Mouse (Mus musculus): ENCODE results near the gene Slc16a14. TPM values are rescaled to one million over a fixed set of nuclear protein-coding genes. Genes with fewer than 3 reads are reported as not detected.

The Slc16a14 gene
- polyA plus RNA-seq, 1 experiment from 2014 or later: 0.05 TPM

- no peak overlapping the region for H3K27ac ChIP-seq (replicated peaks; ENCODE audit: low read depth, low read length)
- no peaks in the 10 kb centered on the region for H3K4me1 ChIP-seq (ENCODE audit: control insufficient read depth, insufficient read depth, low read length)
- H3K4me2 ChIP-seq (ENCODE audit: low read depth, severe bottlenecking): no peak overlapping the region
- no peaks in the 10 kb centered on the region for H3K36me3 ChIP-seq (ENCODE audit: control insufficient read depth, insufficient read depth, low read length)
- 46% methylated on average over 2 of the region's 2 CpGs for WGBS
- H3K4me3 ChIP-seq (ENCODE audit: low read depth, low read length): no peak overlapping the region
- H3K9me3 ChIP-seq (ENCODE audit: control insufficient read depth, low read length): no peaks in the 10 kb centered on the region
- DNase-seq (ENCODE audit: low spot score) (no peak), ATAC-seq (ENCODE audit: insufficient number of reproducible peaks, low FRiP score, low TSS enrichment, low read depth) (no peak)
- H3K27me3 ChIP-seq (ENCODE audit: control insufficient read depth, insufficient read depth, low read length): no peaks in the 10 kb centered on the region
- no peak overlapping the region for H3K9ac ChIP-seq (ENCODE audit: low read length)
Measured at GRCm38 (mm10) chr1:84882066-84882532, 52.8 kb downstream of the Slc16a14 start.

DNA sequence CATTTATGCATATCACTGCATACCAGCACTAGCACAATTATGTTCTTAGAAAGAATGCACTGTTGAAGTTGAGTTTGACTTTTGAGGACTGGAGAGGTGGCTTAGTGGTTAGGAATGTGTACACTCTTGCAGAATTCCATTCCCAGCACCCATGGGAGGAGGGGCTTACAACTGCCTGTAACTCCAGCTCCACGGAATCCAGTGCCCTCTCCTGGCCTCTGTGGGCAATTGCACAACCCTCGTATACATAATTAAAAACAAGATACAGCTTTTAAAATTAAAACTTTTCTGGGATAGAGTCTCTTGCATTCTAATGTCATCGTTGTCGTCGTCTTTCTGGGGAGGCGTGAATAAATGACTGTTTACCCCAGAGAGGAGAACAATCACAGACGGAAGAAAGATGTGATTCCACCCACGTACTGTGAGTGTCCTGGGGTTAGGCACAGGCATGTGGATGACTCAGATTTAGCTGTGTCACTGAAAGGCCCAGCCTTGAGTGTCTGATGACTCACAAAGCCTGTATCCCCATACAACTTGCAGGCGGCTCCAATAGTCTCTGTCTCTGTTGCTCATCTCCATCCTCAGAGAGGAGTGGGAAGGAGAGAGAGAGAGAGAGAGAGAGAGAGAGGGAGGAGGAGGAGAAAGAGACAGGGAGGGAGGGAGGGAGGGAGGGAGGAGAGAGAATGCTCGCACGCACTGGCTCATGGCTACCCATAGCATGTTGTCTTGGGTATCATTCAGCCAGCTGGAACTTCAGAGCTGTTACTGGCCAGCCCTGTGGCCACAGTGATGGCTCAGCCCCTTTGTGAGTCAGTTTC is 53.5 kb downstream of the Slc16a14 start:
- WGBS: 67% methylated on average over 11 of the region's 11 CpGs

DNA sequence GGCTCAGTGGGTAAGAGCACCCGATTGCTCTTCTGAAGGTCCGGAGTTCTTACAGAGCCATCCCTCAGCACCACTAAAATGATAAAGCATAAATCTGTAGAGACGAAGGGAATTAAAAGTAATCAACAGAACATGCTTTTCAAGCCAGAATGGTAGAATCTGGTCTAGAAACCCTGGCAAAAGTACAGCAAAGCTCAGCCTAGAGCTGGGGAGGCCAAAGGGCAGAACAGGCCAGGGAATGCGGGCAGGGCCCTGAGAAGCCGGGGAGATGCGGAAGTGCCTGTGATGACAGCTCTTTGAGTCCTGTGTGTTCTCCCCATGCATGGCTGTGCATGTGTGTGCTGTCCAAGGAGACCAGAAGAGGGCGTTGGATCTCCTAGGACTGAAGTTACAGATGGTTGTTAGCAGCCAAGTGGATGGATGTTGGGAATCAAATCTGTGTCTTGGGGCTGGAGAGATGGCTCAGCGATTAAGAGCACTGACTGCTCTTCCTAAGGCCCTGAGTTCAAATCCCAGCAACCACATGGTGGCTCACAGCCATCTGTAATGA is 55.3 kb downstream of the Slc16a14 start:
- WGBS: 90% methylated on average over 8 of the region's 8 CpGs
- no peaks in the 10 kb centered on the region for H3K4me1 ChIP-seq (ENCODE audit: control insufficient read depth, insufficient read depth, low read length)

More for the DNA sequence above, 53.5 kb downstream of the Slc16a14 start:
- H3K9ac ChIP-seq (ENCODE audit: low read length): no peak overlapping the region
- H3K9me3 ChIP-seq (ENCODE audit: control insufficient read depth, low read length): no peaks in the 10 kb centered on the region
- H3K27me3 ChIP-seq (ENCODE audit: control insufficient read depth, insufficient read depth, low read length): no peaks in the 10 kb centered on the region
- H3K4me2 ChIP-seq (ENCODE audit: low read depth, severe bottlenecking): no peak overlapping the region
- no peaks in the 10 kb centered on the region for H3K4me1 ChIP-seq (ENCODE audit: control insufficient read depth, insufficient read depth, low read length)
- no peaks in the 10 kb centered on the region for H3K36me3 ChIP-seq (ENCODE audit: control insufficient read depth, insufficient read depth, low read length)
- no peak overlapping the region for H3K4me3 ChIP-seq (ENCODE audit: low read depth, low read length)
- no peak overlapping the region for H3K27ac ChIP-seq (replicated peaks; ENCODE audit: low read depth, low read length)
- no peak for DNase-seq (ENCODE audit: low spot score)
- no peak for ATAC-seq (ENCODE audit: insufficient number of reproducible peaks, low FRiP score, low TSS enrichment, low read depth)

GRCm38 (mm10) chr1:84877590-84877989 is 57.3 kb downstream of the Slc16a14 start:
- no peak overlapping the region for H3K9ac ChIP-seq (ENCODE audit: low read length)
- no peak overlapping the region for H3K4me2 ChIP-seq (ENCODE audit: low read depth, severe bottlenecking)
- WGBS: 91% methylated on average over 2 of the region's 2 CpGs
- no peak overlapping the region for H3K4me3 ChIP-seq (ENCODE audit: low read depth, low read length)
- ATAC-seq (ENCODE audit: insufficient number of reproducible peaks, low FRiP score, low TSS enrichment, low read depth) (no peak), DNase-seq (ENCODE audit: low spot score) (no peak)
- no peaks in the 10 kb centered on the region for H3K27me3 ChIP-seq (ENCODE audit: control insufficient read depth, insufficient read depth, low read length)
- no peaks in the 10 kb centered on the region for H3K4me1 ChIP-seq (ENCODE audit: control insufficient read depth, insufficient read depth, low read length)
- no peak overlapping the region for H3K27ac ChIP-seq (replicated peaks; ENCODE audit: low read depth, low read length)
- H3K9me3 ChIP-seq (ENCODE audit: control insufficient read depth, low read length): no peaks in the 10 kb centered on the region
- H3K36me3 ChIP-seq (ENCODE audit: control insufficient read depth, insufficient read depth, low read length): no peaks in the 10 kb centered on the region

More for the DNA sequence above, 55.3 kb downstream of the Slc16a14 start:
- no peaks in the 10 kb centered on the region for H3K9me3 ChIP-seq (ENCODE audit: control insufficient read depth, low read length)
- no peaks in the 10 kb centered on the region for H3K36me3 ChIP-seq (ENCODE audit: control insufficient read depth, insufficient read depth, low read length)
- no peak overlapping the region for H3K27ac ChIP-seq (replicated peaks; ENCODE audit: low read depth, low read length)
- no peak overlapping the region for H3K9ac ChIP-seq (ENCODE audit: low read length)
- DNase-seq (ENCODE audit: low spot score) (no peak), ATAC-seq (ENCODE audit: insufficient number of reproducible peaks, low FRiP score, low TSS enrichment, low read depth) (no peak)
- no peaks in the 10 kb centered on the region for H3K27me3 ChIP-seq (ENCODE audit: control insufficient read depth, insufficient read depth, low read length)
- H3K4me3 ChIP-seq (ENCODE audit: low read depth, low read length): no peak overlapping the region
- no peak overlapping the region for H3K4me2 ChIP-seq (ENCODE audit: low read depth, severe bottlenecking)

DNA sequence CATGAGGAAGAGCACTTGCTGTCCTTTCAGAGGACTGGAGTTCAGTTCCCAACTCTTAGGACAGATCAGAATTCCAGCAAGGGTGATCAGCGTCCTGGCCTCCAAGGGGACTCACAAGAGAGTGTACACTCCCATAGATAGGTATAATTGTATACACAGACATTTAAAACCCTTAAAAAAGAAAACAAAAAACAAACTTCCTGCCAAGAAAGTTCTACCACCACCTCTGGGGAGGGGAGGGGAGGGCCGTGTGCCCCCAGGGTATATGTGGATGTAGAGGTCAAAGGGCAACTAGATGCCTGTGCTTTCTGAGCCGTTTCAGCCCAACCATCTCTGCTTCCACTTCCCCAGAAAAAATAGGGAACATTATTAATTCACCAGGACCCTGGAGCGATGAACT is 62.0 kb downstream of the Slc16a14 start:
- Histone ChIP-seq H3K4me1 (ENCODE audit: control insufficient read depth, insufficient read depth, low read length) (no peaks in the 10 kb centered on the region), H3K9me3 (ENCODE audit: control insufficient read depth, low read length) (no peaks in the 10 kb centered on the region), H3K9ac (ENCODE audit: low read length) (no peak overlapping the region), H3K4me3 (ENCODE audit: low read depth, low read length) (no peak overlapping the region), H3K4me2 (ENCODE audit: low read depth, severe bottlenecking) (no peak overlapping the region), H3K36me3 (ENCODE audit: control insufficient read depth, insufficient read depth, low read length) (no peaks in the 10 kb centered on the region), H3K27ac (replicated peaks; ENCODE audit: low read depth, low read length) (no peak overlapping the region), H3K27me3 (ENCODE audit: control insufficient read depth, insufficient read depth, low read length) (no peaks in the 10 kb centered on the region)
- ATAC-seq (ENCODE audit: insufficient number of reproducible peaks, low FRiP score, low TSS enrichment, low read depth): no peak
- 60% methylated on average over 4 of the region's 4 CpGs for WGBS
- DNase-seq (ENCODE audit: low spot score): no peak

DNA sequence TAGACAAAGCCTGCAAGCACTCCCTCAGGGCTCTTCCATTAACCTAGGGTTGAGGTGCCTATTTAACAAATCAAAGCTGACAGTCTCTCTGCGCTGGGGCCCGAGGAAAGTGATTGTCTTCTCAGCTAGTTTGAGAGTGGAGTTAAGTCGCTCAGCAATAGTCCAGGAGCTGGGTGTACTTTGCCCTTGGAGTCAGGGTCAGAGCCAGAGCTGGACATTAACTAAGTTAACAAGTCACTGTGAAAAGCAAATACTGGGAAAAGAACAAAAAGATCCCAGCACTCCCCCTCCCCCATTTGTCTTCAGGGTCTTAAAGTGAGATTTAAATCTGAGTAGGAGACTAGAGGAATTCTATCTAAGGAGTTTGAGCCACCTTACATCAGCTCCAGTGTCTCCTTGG is 62.8 kb downstream of the Slc16a14 start:
- Histone ChIP-seq H3K9ac (ENCODE audit: low read length) (no peak overlapping the region), H3K36me3 (ENCODE audit: control insufficient read depth, insufficient read depth, low read length) (no peaks in the 10 kb centered on the region), H3K4me3 (ENCODE audit: low read depth, low read length) (no peak overlapping the region), H3K4me2 (ENCODE audit: low read depth, severe bottlenecking) (no peak overlapping the region), H3K27ac (replicated peaks; ENCODE audit: low read depth, low read length) (no peak overlapping the region), H3K9me3 (ENCODE audit: control insufficient read depth, low read length) (no peaks in the 10 kb centered on the region), H3K4me1 (ENCODE audit: control insufficient read depth, insufficient read depth, low read length) (no peaks in the 10 kb centered on the region), H3K27me3 (ENCODE audit: control insufficient read depth, insufficient read depth, low read length) (no peaks in the 10 kb centered on the region)
- WGBS: 23% methylated on average over 3 of the region's 3 CpGs
- DNase-seq (ENCODE audit: low spot score) (no peak), ATAC-seq (ENCODE audit: insufficient number of reproducible peaks, low FRiP score, low TSS enrichment, low read depth) (no peak)

DNA sequence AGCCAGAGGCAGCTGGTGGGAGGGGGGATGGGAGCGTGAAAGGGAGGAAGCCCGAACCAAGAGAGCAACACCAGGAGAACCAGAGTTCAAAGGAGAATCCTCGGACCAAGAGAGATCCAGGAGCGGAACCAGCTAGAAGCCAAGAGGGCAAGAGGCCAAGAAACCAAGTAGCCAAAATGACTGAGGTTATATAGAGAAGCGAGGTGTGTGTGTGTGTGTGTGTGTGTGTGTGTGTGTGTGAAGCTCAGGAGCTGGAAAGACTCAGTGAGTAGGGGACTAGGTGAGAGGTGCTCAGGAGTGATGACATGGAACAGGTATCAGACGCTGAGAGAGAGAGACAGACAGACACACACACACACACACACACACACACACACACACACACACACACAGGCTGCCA is 63.8 kb downstream of the Slc16a14 start:
- H3K36me3 ChIP-seq (ENCODE audit: control insufficient read depth, insufficient read depth, low read length): no peaks in the 10 kb centered on the region

GRCm38 (mm10) chr1:84869498-84869897 is 65.4 kb downstream of the Slc16a14 start:
- Histone ChIP-seq H3K4me2 (ENCODE audit: low read depth, severe bottlenecking) (no peak overlapping the region), H3K27me3 (ENCODE audit: control insufficient read depth, insufficient read depth, low read length) (no peaks in the 10 kb centered on the region), H3K4me3 (ENCODE audit: low read depth, low read length) (no peak overlapping the region), H3K9ac (ENCODE audit: low read length) (no peak overlapping the region), H3K9me3 (ENCODE audit: control insufficient read depth, low read length) (no peaks in the 10 kb centered on the region), H3K4me1 (ENCODE audit: control insufficient read depth, insufficient read depth, low read length) (no peaks in the 10 kb centered on the region), H3K27ac (replicated peaks; ENCODE audit: low read depth, low read length) (no peak overlapping the region), H3K36me3 (ENCODE audit: control insufficient read depth, insufficient read depth, low read length) (no peaks in the 10 kb centered on the region)
- DNase-seq (ENCODE audit: low spot score) (no peak), ATAC-seq (ENCODE audit: insufficient number of reproducible peaks, low FRiP score, low TSS enrichment, low read depth) (no peak)
- WGBS: 53% methylated on average over 7 of the region's 7 CpGs

More for the DNA sequence above, 63.8 kb downstream of the Slc16a14 start:
- no peaks in the 10 kb centered on the region for H3K9me3 ChIP-seq (ENCODE audit: control insufficient read depth, low read length)
- no peak overlapping the region for H3K27ac ChIP-seq (replicated peaks; ENCODE audit: low read depth, low read length)
- 65% methylated on average over 6 of the region's 6 CpGs for WGBS
- H3K4me2 ChIP-seq (ENCODE audit: low read depth, severe bottlenecking): no peak overlapping the region
- H3K27me3 ChIP-seq (ENCODE audit: control insufficient read depth, insufficient read depth, low read length): no peaks in the 10 kb centered on the region
- ATAC-seq (ENCODE audit: insufficient number of reproducible peaks, low FRiP score, low TSS enrichment, low read depth): no peak
- H3K4me1 ChIP-seq (ENCODE audit: control insufficient read depth, insufficient read depth, low read length): no peaks in the 10 kb centered on the region
- no peak overlapping the region for H3K4me3 ChIP-seq (ENCODE audit: low read depth, low read length)
- no peak overlapping the region for H3K9ac ChIP-seq (ENCODE audit: low read length)
- DNase-seq (ENCODE audit: low spot score): no peak
